Mouse (Mus musculus) liver, embryonic 14.5 days (tissue): ENCODE measurements around the gene Dab2ip. TPM values are rescaled to one million over a fixed set of nuclear protein-coding genes. Genes with fewer than 3 reads are reported as not detected.

Source experiments
- ATAC-seq: fragments of 200-750 bp; cut with Nextera tagmentation; 2 replicates; pipeline ENCODE4 v1.8.0; 2017; ENCODE audit warnings: moderate number of reproducible peaks, mild to moderate bottlenecking, moderate library complexity; ENCODE audit not compliant: insufficient read depth
- DNase-seq, 3 experiments: peaks; one replicate each; pipeline ENCODE4 v3.0.0-alpha.2; 2012 to 2013; ENCODE audit warnings: low read depth in 3 of 3, low spot score in 3 of 3
- H3K27ac ChIP-seq: fragments of 300-500 bp; sonication (generic); 2 replicates; pipeline ENCODE4 v1.5.1; 2014; ENCODE audit warnings: moderate library complexity, mild to moderate bottlenecking, control low read depth, inconsistent platforms
- H3K27me3 ChIP-seq: fragments of 300-500 bp; sonication (generic); 2 replicates; pipeline ENCODE4 v1.6.1; 2014; ENCODE audit warnings: mild to moderate bottlenecking, low read length, moderate library complexity; ENCODE audit not compliant: control insufficient read depth, insufficient read depth
- H3K36me3 ChIP-seq: fragments of 300-500 bp; sonication (generic); replicated peaks from 2 replicates; pipeline ENCODE4 v1.6.1; 2014; ENCODE audit warnings: low read depth; ENCODE audit not compliant: control insufficient read depth, insufficient read depth
- H3K4me1 ChIP-seq, 2 experiments: fragments of 200-500 bp in 1 of 2; fragments of 300-500 bp in 1 of 2; sonication (generic) in 1 of 2; replicated peaks; 2 replicates each; pipeline ENCODE4 v1.6.1; 2012 to 2014; ENCODE audit warnings: antibody characterized with exemption in 1 of 2, inconsistent platforms in 1 of 2, low read length in 1 of 2; ENCODE audit not compliant: control insufficient read depth in 2 of 2, insufficient read depth in 2 of 2
- H3K4me2 ChIP-seq: fragments of 300-500 bp; sonication (generic); 2 replicates; pipeline ENCODE4 v1.6.1; 2014; ENCODE audit warnings: low read depth, mild to moderate bottlenecking, control low read depth, moderate library complexity
- H3K4me3 ChIP-seq, 2 experiments: fragments of 200-500 bp in 1 of 2; fragments of 300-500 bp in 1 of 2; sonication (generic) in 1 of 2; 2 replicates each; pipeline ENCODE4 v1.5.1; 2012 to 2014; ENCODE audit warnings: low read depth in 2 of 2, low read length in 2 of 2, mild to moderate bottlenecking in 2 of 2, control low read depth in 1 of 2, inconsistent platforms in 1 of 2, moderate library complexity in 1 of 2; ENCODE audit not compliant: insufficient read depth in 1 of 2
- H3K9ac ChIP-seq: fragments of 300-500 bp; sonication (generic); replicated peaks from 2 replicates; pipeline ENCODE4 v1.6.1; 2014; ENCODE audit warnings: mild to moderate bottlenecking, control low read depth, moderate library complexity
- H3K9me3 ChIP-seq: fragments of 300-500 bp; sonication (generic); 2 replicates; pipeline ENCODE4 v1.6.1; 2016; ENCODE audit warnings: low read length, mixed read lengths; ENCODE audit not compliant: control insufficient read depth
- CTCF ChIP-seq: IDR thresholded peaks from 2 replicates; pipeline ENCODE4 v1.5.1; 2016; ENCODE audit warnings: antibody characterized with exemption, low read depth, control low read depth
- EP300 ChIP-seq: IDR thresholded peaks from 2 replicates; pipeline ENCODE4 v1.6.1; 2016; ENCODE audit warnings: antibody characterized with exemption, low read depth
- WGBS: fragments of 180-500 bp; shearing (Covaris S2); extraction: QIAGEN DNeasy Blood & Tissue Kit; methylation state at CpG from one replicate; pipeline ENCODE4 v1.1.7; 2014; ENCODE audit not compliant: insufficient replicate concordance; 5-methylcytosine and 5-hydroxymethylcytosine counted together
- polyA plus RNA-seq, 2 experiments: library from polyadenylated mRNA; depleted of rRNA in 1 of 2; stranded (reverse) in 1 of 2; unstranded in 1 of 2; fragments of >200 nt; fragmentation: Nextera tagmentation in 1 of 2; extraction: Ambion mirVana in 1 of 2; gene quantifications; 2 replicates each; pipeline versions ENCODE4 v1.2.1 to v1.2.3; 2012 to 2014

The Dab2ip gene
- polyA plus RNA-seq, 2 experiments: 3.2 to 4.0 TPM

DNA sequence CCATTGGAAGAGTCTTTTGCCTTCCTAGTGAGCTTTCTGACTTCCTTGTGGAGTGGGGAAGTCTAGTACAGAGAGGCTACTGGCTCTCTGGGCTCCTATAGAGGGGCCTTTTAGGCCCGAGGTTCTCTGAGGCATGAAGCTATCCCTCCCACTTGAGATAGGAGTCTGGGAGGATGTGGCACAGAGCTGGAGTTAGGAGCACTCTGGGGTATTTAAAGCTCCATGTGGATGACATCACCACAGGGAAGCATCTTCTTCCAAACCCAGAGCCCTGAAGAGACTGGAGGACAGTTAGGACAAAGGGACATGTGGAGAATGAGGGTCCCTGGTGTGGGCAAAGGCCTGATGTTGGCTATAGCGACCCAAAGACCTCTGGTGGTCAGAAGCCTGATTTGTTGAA lies 136.0 kb downstream of the Dab2ip start:
- H3K4me2 ChIP-seq: no peak overlapping the region
- no peak overlapping the region for H3K9ac ChIP-seq
- H3K4me3 ChIP-seq: no peak overlapping the region
- TF ChIP-seq CTCF (no peak), EP300 (no peak)
- H3K27me3 ChIP-seq: no peaks in the 10 kb centered on the region
- peaks cover 0 to 23% of the 10 kb centered on the region in 2 experiments; a peak in 2 of 4 replicates for H3K4me1 ChIP-seq
- H3K27ac ChIP-seq: no peak overlapping the region
- 43% methylated on average over 2 of the region's 2 CpGs for WGBS
- ATAC-seq: no peak
- H3K36me3 ChIP-seq: no peaks in the 10 kb centered on the region
- no peaks in the 10 kb centered on the region for H3K9me3 ChIP-seq
- DNase-seq: no peak

- Histone ChIP-seq H3K4me2 (no peak overlapping the region), H3K9me3 (no peaks in the 10 kb centered on the region), H3K9ac (no peak overlapping the region), H3K27me3 (no peaks in the 10 kb centered on the region), H3K27ac (no peak overlapping the region), H3K36me3 (no peaks in the 10 kb centered on the region), H3K4me3 (no peak overlapping the region), H3K4me1 (peaks cover 0 to 8% of the 10 kb centered on the region in 2 experiments; a peak in 1 of 4 replicates)
- TF ChIP-seq CTCF: no peak
- no peak for TF ChIP-seq EP300
- ATAC-seq (no peak), DNase-seq (no peak)
- WGBS: 64% methylated on average over 7 of the region's 7 CpGs
These were observed 138.1 kb downstream of the Dab2ip start for GRCm38 (mm10) chr2:35696193-35696541.

DNA sequence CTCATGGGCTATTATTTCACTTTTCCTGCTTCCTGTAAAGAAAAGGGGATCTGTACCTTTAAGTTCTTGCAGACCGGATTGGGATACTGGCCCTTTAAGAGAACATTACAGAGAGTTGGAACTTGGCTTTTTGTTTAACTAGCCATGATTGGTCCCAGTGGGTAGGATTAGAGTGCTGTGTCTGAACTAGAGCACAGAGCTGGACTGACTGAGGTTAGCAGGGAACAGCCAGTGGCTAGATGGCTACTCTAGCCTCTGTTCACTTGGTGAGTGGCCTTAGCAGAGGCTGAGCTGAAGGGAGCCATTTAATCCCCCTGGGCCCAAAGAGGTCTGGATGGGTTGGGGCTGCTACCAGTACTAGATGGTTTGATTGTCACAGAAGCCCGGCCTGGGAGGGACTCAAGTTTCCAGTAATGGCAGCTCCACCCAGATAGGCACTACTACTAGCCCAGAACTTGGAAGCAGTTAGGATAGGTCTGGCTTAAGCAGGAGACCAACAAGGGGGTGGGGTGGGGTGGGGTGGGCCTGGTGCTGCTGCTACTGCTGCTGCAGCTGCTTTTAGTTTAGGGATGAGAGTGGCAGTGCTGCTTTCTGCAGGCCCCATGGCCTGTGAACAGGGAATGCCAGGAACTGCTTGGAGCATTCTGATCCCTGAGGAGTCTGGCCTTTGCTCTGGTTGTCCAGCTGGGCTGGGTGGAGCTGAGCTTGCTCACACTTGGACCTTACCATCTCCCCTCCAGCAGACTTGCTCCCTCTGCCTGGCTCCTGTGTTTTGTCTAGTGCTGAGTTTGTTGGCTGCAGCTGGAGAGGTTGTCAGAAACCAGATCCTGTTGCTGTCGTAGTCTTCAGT lies 138.7 kb downstream of the Dab2ip start:
- 41% methylated on average over 3 of the region's 3 CpGs for WGBS
- no peaks in the 10 kb centered on the region for H3K9me3 ChIP-seq
- H3K4me2 ChIP-seq: peak overlapping the region; percentile 40
- H3K9ac ChIP-seq: no peak overlapping the region; the same call in 1 of the 2 replicates
- no peak overlapping the region for H3K4me3 ChIP-seq
- H3K27me3 ChIP-seq: no peaks in the 10 kb centered on the region
- no peak overlapping the region for H3K27ac ChIP-seq
- ATAC-seq (peak; percentile 44), DNase-seq (peak in 1 of 3 experiments; percentile 13)
- peaks cover 0 to 6% of the 10 kb centered on the region in 2 experiments; a peak in 1 of 4 replicates for H3K4me1 ChIP-seq
- TF ChIP-seq CTCF (no peak), EP300 (no peak)
- no peaks in the 10 kb centered on the region for H3K36me3 ChIP-seq

DNA sequence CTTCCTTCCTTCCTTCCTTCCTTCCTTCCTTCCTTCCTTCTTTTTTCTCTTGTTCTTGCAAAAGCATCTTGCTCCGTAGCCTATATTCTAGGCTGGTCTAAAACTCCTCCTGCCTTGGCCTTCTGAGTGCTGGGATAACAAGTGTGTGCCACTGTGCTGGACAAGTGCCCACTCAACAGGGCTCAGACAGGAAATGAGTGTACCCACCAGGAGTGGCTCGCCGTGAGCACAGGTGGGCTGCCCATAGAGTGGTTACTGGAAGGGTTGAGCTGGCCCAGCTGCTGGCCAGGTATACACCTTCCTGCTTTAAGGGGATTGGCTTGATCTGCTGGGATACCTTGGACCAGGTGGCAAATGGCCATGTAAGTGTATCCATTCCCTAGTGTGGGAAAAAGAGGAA lies 139.7 kb downstream of the Dab2ip start:
- Histone ChIP-seq H3K36me3 (no peaks in the 10 kb centered on the region), H3K4me1 (peaks cover 0 to 6% of the 10 kb centered on the region in 2 experiments; a peak in 1 of 4 replicates), H3K9me3 (no peaks in the 10 kb centered on the region), H3K4me3 (no peak overlapping the region), H3K27ac (no peak overlapping the region), H3K9ac (no peak overlapping the region), H3K27me3 (no peaks in the 10 kb centered on the region), H3K4me2 (no peak overlapping the region)
- ATAC-seq (no peak), DNase-seq (no peak)
- WGBS: 55% methylated on average over 3 of the region's 3 CpGs
- no peak for TF ChIP-seq EP300
- no peak for TF ChIP-seq CTCF

DNA sequence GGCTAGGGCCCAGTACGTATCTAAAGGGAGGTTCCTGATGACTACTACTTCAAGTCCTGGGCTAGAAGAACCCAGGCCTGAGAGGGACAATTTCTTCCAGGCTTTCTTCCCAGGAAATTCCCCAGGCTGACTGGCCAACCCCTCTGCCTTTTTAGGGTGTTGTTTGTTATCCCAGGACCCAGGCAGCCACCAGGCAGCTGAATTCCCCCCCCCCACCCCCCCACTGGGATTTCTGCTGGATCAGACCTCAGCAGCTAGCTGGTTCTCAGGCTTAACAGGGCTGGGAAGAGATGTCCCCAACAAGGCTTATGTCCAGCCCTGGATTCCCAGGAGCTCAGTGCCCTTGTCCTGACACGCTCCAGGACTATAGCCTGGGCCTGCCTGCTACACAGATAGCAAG lies 142.9 kb downstream of the Dab2ip start:
- no peak overlapping the region for H3K27ac ChIP-seq
- H3K27me3 ChIP-seq: no peaks in the 10 kb centered on the region
- H3K9me3 ChIP-seq: no peaks in the 10 kb centered on the region
- WGBS: 59% methylated on average over 2 of the region's 2 CpGs
- DNase-seq (no peak), ATAC-seq (no peak)
- H3K9ac ChIP-seq: no peak overlapping the region
- H3K4me3 ChIP-seq: no peak overlapping the region
- TF ChIP-seq EP300 (no peak), CTCF (no peak)
- no peaks in the 10 kb centered on the region for H3K36me3 ChIP-seq
- no peak overlapping the region for H3K4me2 ChIP-seq
- peaks cover 0 to 5% of the 10 kb centered on the region in 2 experiments; a peak in 1 of 4 replicates for H3K4me1 ChIP-seq
